Mouse (Mus musculus) spleen, adult 2 months (tissue): Measurements from ENCODE around the gene Ptpn13. TPM values are rescaled to one million over a fixed set of nuclear protein-coding genes. Genes with fewer than 3 reads are reported as not detected.

Source experiments
- DNase-seq, 2 experiments: peaks; one replicate each; pipeline versions ENCODE4 v3.0.0 to v3.0.0-alpha.2; 2012 to 2021; ENCODE audit warnings: low spot score in 2 of 2, low read depth in 1 of 2
- H3K27ac ChIP-seq: fragments of 200-500 bp; 2 replicates; pipeline ENCODE4 v1.5.1; 2012; ENCODE audit warnings: low read length, inconsistent platforms; ENCODE audit not compliant: insufficient read depth
- H3K27me3 ChIP-seq: fragments of 200-500 bp; 2 replicates; pipeline ENCODE4 v1.6.1; 2012; ENCODE audit warnings: mild to moderate bottlenecking, moderate library complexity, low read length, inconsistent platforms; ENCODE audit not compliant: control insufficient read depth, insufficient read depth
- H3K36me3 ChIP-seq: fragments of 200-500 bp; 2 replicates; pipeline ENCODE4 v1.6.1; 2012; ENCODE audit warnings: mild to moderate bottlenecking, low read length, inconsistent platforms; ENCODE audit not compliant: control insufficient read depth, insufficient read depth
- H3K4me1 ChIP-seq: fragments of 200-500 bp; 2 replicates; pipeline ENCODE4 v1.6.1; 2011; ENCODE audit warnings: inconsistent platforms; ENCODE audit not compliant: control insufficient read depth, insufficient read depth, insufficient read length
- H3K4me3 ChIP-seq: fragments of 200-500 bp; 2 replicates; pipeline ENCODE4 v1.5.1; 2011; ENCODE audit warnings: mild to moderate bottlenecking, inconsistent platforms; ENCODE audit not compliant: insufficient read depth, insufficient read length; ENCODE audit errors: extremely low read depth
- CTCF ChIP-seq: fragments of 200-500 bp; IDR thresholded peaks from 2 replicates; pipeline ENCODE4 v1.5.1; 2011; ENCODE audit warnings: mild to moderate bottlenecking, inconsistent platforms; ENCODE audit not compliant: insufficient read depth, insufficient read length, insufficient replicate concordance; ENCODE audit errors: extremely low read depth
- POLR2A ChIP-seq: fragments of 200-500 bp; IDR thresholded peaks from 2 replicates; pipeline ENCODE4 v1.6.1; 2011; ENCODE audit warnings: low read depth, low read length, inconsistent platforms
- whole genome bisulfite sequencing: fragments of 180-500 bp; shearing (Covaris S2); methylation state at CpG from one replicate; pipeline ENCODE4 v1.1.7; 2018; 5-methylcytosine and 5-hydroxymethylcytosine counted together
- polyA plus RNA-seq: library from polyadenylated mRNA; depleted of rRNA; stranded (reverse); fragments of >200 nt; gene quantifications from 2 replicates; pipeline ENCODE4 v1.2.3, GENCODE M21; 2012

The Ptpn13 gene
- polyA plus RNA-seq, 1 experiment: 1.8 TPM

DNA sequence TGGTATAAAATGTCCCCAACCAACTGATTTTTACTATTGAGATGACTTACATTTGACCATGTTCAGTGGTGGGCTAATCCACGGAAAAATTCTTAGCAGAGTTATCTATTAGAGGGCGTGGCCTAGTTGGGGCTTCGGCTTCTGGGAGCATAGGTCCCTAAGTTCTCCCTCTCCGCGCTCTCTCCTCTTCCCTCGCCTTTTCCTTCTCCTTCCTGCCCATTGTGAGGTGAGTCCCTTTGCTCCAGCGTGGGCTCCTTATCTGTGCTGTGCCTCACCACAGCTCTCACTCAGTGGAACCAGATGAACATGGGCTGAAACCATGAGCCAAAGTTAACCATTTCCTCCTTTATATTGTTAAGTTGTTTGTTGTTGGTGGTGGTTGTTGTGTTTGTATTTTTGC is 17.9 kb downstream of the Ptpn13 start:
- TF ChIP-seq CTCF (no peak), POLR2A (no peak)
- 77% methylated on average over 7 of the region's 7 CpGs for WGBS

GRCm38 (mm10) chr5:103445383-103445782 is 20.4 kb downstream of the Ptpn13 start:
- DNase-seq: no peak
- WGBS: 86% methylated on average over 7 of the region's 7 CpGs
- TF ChIP-seq CTCF (no peak), POLR2A (no peak)

More for the DNA sequence above, 17.9 kb downstream of the Ptpn13 start:
- Histone ChIP-seq H3K4me1 (no peaks in the 10 kb centered on the region), H3K27ac (no peak overlapping the region), H3K36me3 (no peaks in the 10 kb centered on the region), H3K27me3 (no peaks in the 10 kb centered on the region), H3K4me3 (no peak overlapping the region)
- DNase-seq: no peak

DNA sequence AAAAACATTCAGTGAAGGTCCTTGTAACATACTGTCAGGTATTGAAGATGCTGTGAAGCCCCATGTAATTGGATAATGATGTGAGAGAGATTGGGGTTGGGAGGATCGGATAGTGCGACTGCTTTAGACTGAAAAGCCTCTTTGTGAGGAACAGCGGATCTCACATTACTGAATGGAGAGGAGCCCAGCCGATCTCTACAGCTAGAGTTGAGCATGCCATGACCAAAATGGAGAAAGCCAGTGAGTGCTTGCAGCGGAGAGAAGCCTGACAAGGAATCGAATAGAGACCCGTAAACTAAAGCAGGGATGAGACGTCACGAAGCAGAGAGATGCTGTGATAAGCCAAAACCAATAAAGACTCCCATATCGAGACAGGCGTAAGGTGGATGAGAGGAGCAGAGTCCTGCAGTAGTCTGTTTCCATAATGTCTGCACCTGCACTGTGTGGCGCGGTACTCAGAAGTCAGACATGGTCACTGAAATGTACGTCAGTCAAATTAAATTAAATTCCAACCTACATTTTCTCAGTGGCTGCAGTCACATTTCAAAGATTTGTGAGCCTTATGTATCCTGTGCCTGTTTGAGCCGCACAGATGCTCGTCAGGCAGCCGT is 22.9 kb downstream of the Ptpn13 start:
- no peak for TF ChIP-seq POLR2A
- TF ChIP-seq CTCF: no peak
- no peaks in the 10 kb centered on the region for H3K36me3 ChIP-seq
- H3K4me3 ChIP-seq: no peak overlapping the region
- no peak for DNase-seq
- WGBS: 96% methylated on average over 17 of the region's 17 CpGs
- no peaks in the 10 kb centered on the region for H3K27me3 ChIP-seq
- H3K4me1 ChIP-seq: no peaks in the 10 kb centered on the region
- no peak overlapping the region for H3K27ac ChIP-seq

More at GRCm38 (mm10) chr5:103445383-103445782, 20.4 kb downstream of the Ptpn13 start:
- Histone ChIP-seq H3K27me3 (no peaks in the 10 kb centered on the region), H3K4me1 (no peaks in the 10 kb centered on the region), H3K36me3 (no peaks in the 10 kb centered on the region), H3K27ac (no peak overlapping the region), H3K4me3 (no peak overlapping the region)

DNA sequence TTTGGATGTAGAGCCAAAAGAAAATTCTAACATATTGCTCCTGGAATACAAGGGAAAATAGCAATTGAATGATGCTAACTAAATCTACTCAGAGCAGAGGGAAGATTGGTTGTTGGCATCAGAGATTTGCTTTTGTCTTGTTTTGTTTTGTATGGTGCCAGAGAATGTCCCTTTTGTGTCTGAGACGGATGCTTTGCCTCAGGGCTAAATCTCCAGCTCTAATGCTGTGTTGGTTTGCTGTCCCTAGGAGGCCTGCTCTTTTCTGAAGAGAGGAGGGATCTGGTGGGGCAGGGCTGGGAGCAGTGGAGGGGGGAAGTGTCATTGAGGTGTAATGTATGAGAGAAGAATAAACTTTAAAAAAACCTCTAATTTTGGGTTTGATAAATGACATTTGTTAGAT is 23.5 kb downstream of the Ptpn13 start:
- Histone ChIP-seq H3K4me3 (no peak overlapping the region), H3K4me1 (no peaks in the 10 kb centered on the region), H3K27ac (no peak overlapping the region), H3K36me3 (no peaks in the 10 kb centered on the region), H3K27me3 (no peaks in the 10 kb centered on the region)
- DNase-seq: no peak
- TF ChIP-seq CTCF (no peak), POLR2A (no peak)
- 83% methylated on average over 1 of the region's 1 CpGs for WGBS

GRCm38 (mm10) chr5:103450663-103451062 is 25.7 kb downstream of the Ptpn13 start:
- H3K4me3 ChIP-seq: no peak overlapping the region
- H3K27ac ChIP-seq: no peak overlapping the region
- TF ChIP-seq POLR2A (no peak), CTCF (no peak)
- 85% methylated on average over 1 of the region's 1 CpGs for WGBS
- no peaks in the 10 kb centered on the region for H3K27me3 ChIP-seq
- H3K4me1 ChIP-seq: no peaks in the 10 kb centered on the region
- no peak for DNase-seq
- H3K36me3 ChIP-seq: no peaks in the 10 kb centered on the region

- TF ChIP-seq CTCF (no peak), POLR2A (no peak)
- Histone ChIP-seq H3K4me1 (no peaks in the 10 kb centered on the region), H3K36me3 (no peaks in the 10 kb centered on the region), H3K27me3 (no peaks in the 10 kb centered on the region), H3K27ac (no peak overlapping the region), H3K4me3 (no peak overlapping the region)
- no peak for DNase-seq
- WGBS: 88% methylated on average over 14 of the region's 14 CpGs
Observed at GRCm38 (mm10) chr5:103453361-103454140, 28.6 kb downstream of the Ptpn13 start.

GRCm38 (mm10) chr5:103456794-103457193 is 31.8 kb downstream of the Ptpn13 start:
- DNase-seq: no peak
- TF ChIP-seq CTCF: no peak
- no peak for TF ChIP-seq POLR2A
- Histone ChIP-seq H3K27me3 (no peaks in the 10 kb centered on the region), H3K36me3 (no peaks in the 10 kb centered on the region), H3K4me3 (no peak overlapping the region), H3K27ac (no peak overlapping the region), H3K4me1 (no peaks in the 10 kb centered on the region)
- 81% methylated on average over 1 of the region's 1 CpGs for WGBS
